Mouse (Mus musculus) urinary bladder, adult 18-20 months (tissue): Measurements from ENCODE around the gene Scimp.

Source experiments
- DNase-seq, 2 experiments: peaks; one replicate each; pipeline ENCODE4 v3.0.0; 2022; ENCODE audit warnings: low spot score in 2 of 2, mixed read lengths in 2 of 2

The Scimp gene

GRCm38 (mm10) chr11:70812365-70812764, at the start of gene Scimp:
Scimp (minus strand) TSS chr11:70812586.
- DNase-seq: no peak

- DNase-seq: no peak
These were observed 48.0 kb upstream of the Scimp start for GRCm38 (mm10) chr11:70860371-70860770.

- no peak for DNase-seq
These were observed 33.6 kb upstream of the Scimp start for GRCm38 (mm10) chr11:70846029-70846428.

GRCm38 (mm10) chr11:70845457-70845978, 33.1 kb upstream of the Scimp start:
- no peak for DNase-seq

GRCm38 (mm10) chr11:70844559-70845456, 32.4 kb upstream of the Scimp start, which contains the start of gene Rabep1:
Rabep1 (plus strand) TSS chr11:70844778.
- DNase-seq: peak; percentile 87 to 92

GRCm38 (mm10) chr11:70843701-70844551, 31.5 kb upstream of the Scimp start:
- peak in 1 of 2 experiments; percentile 18 for DNase-seq

GRCm38 (mm10) chr11:70842983-70843382, 30.6 kb upstream of the Scimp start:
- DNase-seq: no peak

- DNase-seq: no peak
These were observed 26.2 kb upstream of the Scimp start for GRCm38 (mm10) chr11:70838610-70839009.

GRCm38 (mm10) chr11:70837031-70837430, 24.6 kb upstream of the Scimp start:
- DNase-seq: no peak

GRCm38 (mm10) chr11:70835381-70835831, 23.0 kb upstream of the Scimp start:
- DNase-seq: no peak

DNA sequence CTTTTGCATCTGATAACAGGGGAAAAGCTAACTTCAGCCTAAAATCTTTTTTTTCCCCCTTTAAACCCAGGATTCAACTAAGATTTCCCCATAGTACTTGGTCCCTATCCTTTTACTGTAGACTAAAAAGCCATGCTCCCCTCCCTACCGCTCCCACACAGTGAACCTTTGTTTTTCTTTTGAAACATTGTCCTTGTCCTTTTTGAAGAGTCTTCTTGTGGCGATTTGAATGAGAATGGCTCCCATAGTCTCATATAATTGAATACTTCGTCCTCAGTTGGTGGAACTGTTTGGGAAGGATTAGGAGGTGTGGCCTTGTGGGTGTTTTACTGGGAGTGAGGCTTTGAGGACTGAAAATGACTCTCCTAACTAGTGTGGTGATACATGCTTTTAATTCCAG, 21.4 kb upstream of the Scimp start:
- DNase-seq: no peak

GRCm38 (mm10) chr11:70833408-70833807, 21.0 kb upstream of the Scimp start:
- no peak for DNase-seq

DNA sequence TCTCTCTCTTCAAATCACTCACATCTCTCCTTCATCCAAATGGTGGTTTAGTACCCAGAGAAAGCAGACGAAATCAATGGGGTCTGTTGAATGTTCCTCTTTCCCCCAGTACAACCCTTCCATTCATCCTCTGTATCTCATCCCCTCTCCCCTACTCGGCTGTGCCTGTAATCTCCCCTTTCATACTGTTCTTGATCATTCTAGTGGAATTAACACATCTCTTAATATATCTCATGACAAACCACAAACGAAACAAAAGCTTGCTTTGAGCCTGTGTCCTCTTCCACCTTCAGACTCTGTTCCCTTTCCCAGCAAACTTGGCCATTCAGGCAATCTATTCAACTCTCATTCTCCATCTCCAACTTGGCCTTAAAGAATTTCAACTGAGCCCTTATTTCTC, 18.8 kb upstream of the Scimp start:
- no peak for DNase-seq

DNA sequence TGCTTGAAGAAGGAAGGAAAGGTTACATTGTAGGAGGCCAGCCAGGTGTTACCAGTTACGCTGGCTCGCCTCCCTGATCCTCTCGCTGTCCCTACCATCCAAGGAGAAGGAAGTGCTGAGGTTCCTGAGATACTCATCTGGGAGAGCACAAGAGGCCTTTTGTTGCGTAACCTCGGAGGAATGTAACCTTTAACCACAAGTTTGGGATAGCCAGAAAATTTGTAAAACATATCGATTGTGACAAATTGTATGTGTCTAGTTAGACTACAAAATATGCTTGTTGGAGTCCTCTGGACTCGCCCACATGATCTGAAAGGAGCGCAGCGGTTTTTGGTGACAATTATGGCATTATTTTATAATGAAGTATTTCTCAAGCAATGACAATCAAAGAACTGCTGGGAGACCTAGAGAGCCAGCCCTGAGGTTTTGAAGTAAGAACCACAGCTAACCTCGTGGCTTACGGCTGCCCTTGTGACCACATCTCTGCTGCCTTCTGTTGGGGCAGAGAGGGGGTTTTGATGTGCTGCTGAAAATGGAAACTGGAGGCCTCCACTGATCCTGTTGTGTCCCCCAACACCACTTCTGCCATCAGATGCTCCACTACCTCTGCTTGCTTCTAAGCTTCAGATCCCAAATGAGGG, 16.7 kb upstream of the Scimp start:
- no peak for DNase-seq

GRCm38 (mm10) chr11:70826207-70826606, 13.8 kb upstream of the Scimp start:
- DNase-seq: no peak

DNA sequence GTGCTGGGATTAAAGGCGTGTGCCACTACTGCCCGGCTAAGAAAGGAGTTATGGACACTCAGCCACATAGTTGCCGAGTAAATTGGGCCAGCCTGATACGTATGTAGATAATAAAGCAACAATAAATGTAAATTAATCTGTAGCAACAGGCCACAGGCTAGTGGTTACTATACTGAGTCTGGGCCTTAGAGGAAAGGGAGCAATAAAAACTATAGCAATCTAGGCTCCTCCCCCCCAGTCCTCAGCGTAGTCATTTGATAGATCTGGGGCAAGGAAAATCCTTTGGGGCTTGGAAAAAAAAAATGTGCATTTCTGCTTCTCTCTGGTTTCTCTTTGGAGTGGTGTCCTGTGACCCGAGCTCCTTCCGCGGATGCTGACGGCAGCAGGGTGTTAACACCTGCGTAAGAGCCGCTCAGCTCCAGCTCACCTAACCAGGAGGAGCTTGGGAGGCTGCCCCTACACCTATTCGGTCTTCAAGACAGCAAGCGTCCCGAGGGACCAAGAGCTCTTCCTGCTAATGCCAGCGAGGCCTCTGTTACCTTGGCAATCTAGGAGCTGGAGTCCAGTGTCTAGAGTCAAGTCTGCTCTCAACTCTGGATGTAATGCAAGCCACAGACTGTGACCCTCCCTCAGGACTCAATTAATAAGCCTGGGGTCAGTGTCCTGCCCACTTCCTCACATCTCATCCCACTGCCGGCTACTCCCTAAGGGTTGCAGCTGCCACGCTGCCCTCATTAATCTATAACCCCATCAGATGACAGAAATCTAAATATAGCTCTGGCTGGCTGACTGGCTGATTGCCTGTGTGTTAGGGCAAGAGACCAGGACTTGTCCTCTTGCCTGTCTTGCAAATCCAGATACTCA, 9.6 kb upstream of the Scimp start:
- peak in 1 of 2 experiments; percentile 31 for DNase-seq

DNA sequence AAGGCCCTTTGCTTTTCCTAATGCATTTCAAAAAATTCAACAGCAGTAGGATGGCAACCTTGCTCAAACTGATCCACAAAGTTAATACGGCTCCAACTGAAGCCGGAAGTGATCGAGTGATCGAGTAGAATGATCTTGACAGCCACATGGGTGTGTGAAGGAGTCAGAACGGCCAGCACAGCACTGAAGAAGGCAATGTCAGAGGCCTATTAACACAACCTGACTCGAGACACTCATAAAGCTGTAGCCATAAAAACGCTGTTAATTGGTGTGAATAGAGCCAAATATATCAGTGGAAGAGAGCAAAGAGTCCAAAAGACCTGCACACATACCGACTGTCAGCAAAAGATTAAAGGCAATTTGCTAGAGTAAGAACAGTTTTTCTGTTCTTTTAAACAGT, 7.7 kb upstream of the Scimp start:
- DNase-seq: no peak

- peak in 1 of 2 experiments; percentile 3 for DNase-seq
These were observed 4.4 kb upstream of the Scimp start for GRCm38 (mm10) chr11:70816770-70817169.

DNA sequence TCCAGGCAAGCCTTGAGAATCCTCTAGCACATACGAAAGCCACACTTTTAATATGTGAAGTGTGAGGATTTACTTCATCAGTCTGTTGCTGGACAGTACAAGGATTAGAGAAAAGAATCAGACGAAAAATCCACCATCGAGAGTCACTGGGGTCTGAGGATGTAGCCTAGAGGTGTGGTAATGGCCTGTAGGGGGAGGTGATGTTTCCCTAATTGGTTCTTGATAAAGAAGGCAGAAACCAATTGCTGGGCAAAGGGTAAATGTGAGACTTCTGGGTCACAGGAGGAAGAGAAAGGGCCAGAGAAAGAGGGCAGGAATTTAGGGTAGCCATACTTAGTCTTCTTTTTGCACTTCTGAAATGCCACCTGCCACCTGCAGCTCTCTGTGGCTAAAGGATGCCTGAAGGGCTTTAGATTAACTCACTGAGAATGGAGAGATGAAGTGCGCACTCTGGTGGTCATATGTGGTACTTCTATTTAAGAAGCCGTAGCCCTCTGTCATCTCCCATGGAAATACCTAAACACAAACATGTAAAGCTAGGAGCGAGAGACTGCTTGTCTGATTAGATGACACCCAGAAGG, 3.2 kb upstream of the Scimp start:
- DNase-seq: peak; percentile 14 to 28

GRCm38 (mm10) chr11:70815071-70815470, 2.7 kb upstream of the Scimp start:
- DNase-seq: no peak
